Mouse (Mus musculus) heart, postnatal 36 days (tissue): Measurements from ENCODE around the gene Gm17332. TPM values are rescaled to one million over a fixed set of nuclear protein-coding genes. Genes with fewer than 3 reads are reported as not detected.
"Not testable (repeated sequence)": the region's sequence is repeated elsewhere in the genome, so short reads cannot be mapped to it uniquely, and the experiment has no call there.

Source experiments
- DNase-seq, 2 experiments: peaks; one replicate each; pipeline ENCODE4 v3.0.0; 2021 to 2022
- intact Hi-C: fragments of 180-260 bp; cut with DNase I; formaldehyde crosslinking; loops from one replicate; pipeline ENCODE4 v1.15.1; 2025
- total RNA-seq, 2 experiments: library from RNA; stranded (reverse); gene quantifications; 2 replicates each; pipeline ENCODE4 v1.2.3; 2021

Gm17332 gene
- not detected for total RNA-seq

GRCm38 (mm10) chr11:31182362-31182761 is at the start of gene Gm17332:
Gene Gm17332 (minus strand): TSS chr11:31182462.
- DNase-seq: no peak

GRCm38 (mm10) chr11:31229966-31230365 is 47.7 kb upstream of the Gm17332 start:
- intact Hi-C loops: no loop called here
- no peak for DNase-seq

More at GRCm38 (mm10) chr11:31182362-31182761, at the start of gene Gm17332:
- intact Hi-C loops: no loop called here

- intact Hi-C loops: no loop called here
Observed at GRCm38 (mm10) chr11:31225359-31225758, 43.1 kb upstream of the Gm17332 start.

GRCm38 (mm10) chr11:31218009-31218408 is 35.7 kb upstream of the Gm17332 start:
- intact Hi-C loops: no loop called here
- no peak for DNase-seq

More at GRCm38 (mm10) chr11:31225359-31225758, 43.1 kb upstream of the Gm17332 start:
- no peak for DNase-seq

- intact Hi-C loops: no loop called here
- no peak for DNase-seq
Observed at GRCm38 (mm10) chr11:31195621-31196363, 13.5 kb upstream of the Gm17332 start.

GRCm38 (mm10) chr11:31194761-31195160 is 12.5 kb upstream of the Gm17332 start:
- no peak for DNase-seq
- intact Hi-C loops: no loop called here

- intact Hi-C loops: no loop called here
- DNase-seq: peak; percentile 13 to 20
Observed at GRCm38 (mm10) chr11:31170052-31170646, 12.1 kb downstream of the Gm17332 start.

GRCm38 (mm10) chr11:31169161-31170051 is 12.9 kb downstream of the Gm17332 start:
- DNase-seq: peak; percentile 5 to 17
- intact Hi-C loops: no loop called here

GRCm38 (mm10) chr11:31168831-31169160 is 13.5 kb downstream of the Gm17332 start:
- intact Hi-C loops: no loop called here
- no peak for DNase-seq

- intact Hi-C loops: no loop called here
- DNase-seq: no peak
Observed at GRCm38 (mm10) chr11:31157021-31157420, 25.2 kb downstream of the Gm17332 start.

GRCm38 (mm10) chr11:31138394-31138793 is 43.9 kb downstream of the Gm17332 start:
- DNase-seq, intact Hi-C loops: not testable (repeated sequence)

GRCm38 (mm10) chr11:31134824-31135223 is 47.4 kb downstream of the Gm17332 start:
- DNase-seq, intact Hi-C loops: not testable (repeated sequence)

GRCm38 (mm10) chr11:31133726-31134125 is 48.5 kb downstream of the Gm17332 start:
- intact Hi-C loops, DNase-seq: not testable (repeated sequence)

Other genes starting within 250 kb of the Gm17332 start
- 10 to 100 TPM; 39.7 to 42.6 TPM for gene Erlec1, start 228.1 kb downstream of the Gm17332 start, total RNA-seq
- gene Chac2, start 196.1 kb downstream of the Gm17332 start, total RNA-seq: 10 to 100 TPM; 18.9 to 27.6 TPM
- 10 to 100 TPM; 18.0 to 20.7 TPM for gene Stc2, start 187.6 kb upstream of the Gm17332 start, total RNA-seq